Mouse (Mus musculus) erythroblast, adult 5-6 weeks (primary cell): Measurements from ENCODE around the gene Nacc1. TPM values are rescaled to one million over a fixed set of nuclear protein-coding genes. Genes with fewer than 3 reads are reported as not detected.
"Not testable (repeated sequence)": the region's sequence is repeated elsewhere in the genome, so short reads cannot be mapped to it uniquely, and the experiment has no call there.

Experiments used
- ATAC-seq: replicated peaks from 2 replicates; pipeline ENCODE4 v1.8.0; 2016; ENCODE audit warnings: moderate number of reproducible peaks, mild to moderate bottlenecking, moderate TSS enrichment, inconsistent platforms; ENCODE audit not compliant: poor library complexity, low FRiP score, severe bottlenecking
- total RNA-seq, 2 experiments: library from RNA; stranded (forward) in 1 of 2; stranded (reverse) in 1 of 2; fragments of 150-400 nt in 1 of 2; fragments of 200-764, 138-1000 nt in 1 of 2; gene quantifications; 2 replicates each; pipeline versions ENCODE4 v1.2.3 to v1.2.4; 2015 to 2017; ENCODE audit warnings: low replicate concordance in 2 of 2

Gene Nacc1
- total RNA-seq, 2 experiments from 2014 or later: 12.7 to 13.1 TPM

GRCm38 (mm10) chr8:84700941-84701911 is 13.6 kb upstream of the Nacc1 start, which contains the start of gene Lyl1:
Lyl1 (plus strand) TSS chr8:84701457.
- ATAC-seq: peak; percentile 68

- no peak for ATAC-seq
Measured at GRCm38 (mm10) chr8:84700526-84700925, 12.9 kb upstream of the Nacc1 start.

DNA sequence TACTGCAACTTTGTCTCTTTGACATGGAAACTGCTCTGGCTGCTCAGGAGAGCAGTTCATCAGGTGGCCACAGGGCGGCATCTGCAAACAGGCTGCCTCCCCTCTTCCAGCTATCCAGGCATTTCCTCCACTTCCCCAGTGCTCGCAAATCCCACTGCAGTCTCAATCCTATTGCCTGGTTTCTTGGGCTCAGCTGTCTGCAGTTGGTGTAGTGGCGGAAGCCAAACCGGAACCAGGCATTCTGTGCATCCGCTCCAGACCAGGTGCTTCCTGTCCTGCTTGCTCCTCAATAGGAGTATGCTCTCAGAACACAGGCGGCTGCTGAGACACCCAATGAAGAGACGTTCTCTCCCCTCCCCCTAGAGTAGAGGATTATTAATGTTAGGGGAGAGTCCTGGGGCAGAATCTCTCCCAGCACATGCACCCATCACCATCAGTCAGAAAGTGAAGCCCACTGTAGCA is 12.2 kb upstream of the Nacc1 start:
- ATAC-seq: peak; percentile 38

GRCm38 (mm10) chr8:84698929-84699401 is 11.3 kb upstream of the Nacc1 start:
- no peak for ATAC-seq

- ATAC-seq: no peak
Measured at GRCm38 (mm10) chr8:84698288-84698687, 10.6 kb upstream of the Nacc1 start.

GRCm38 (mm10) chr8:84697166-84698130 is 9.8 kb upstream of the Nacc1 start:
- ATAC-seq: no peak

GRCm38 (mm10) chr8:84695140-84695539 is 7.5 kb upstream of the Nacc1 start:
- ATAC-seq: no peak

- no peak for ATAC-seq
Measured at GRCm38 (mm10) chr8:84693332-84693731, 5.7 kb upstream of the Nacc1 start.

GRCm38 (mm10) chr8:84689091-84689915 is 1.6 kb upstream of the Nacc1 start:
- peak; percentile 82 for ATAC-seq

DNA sequence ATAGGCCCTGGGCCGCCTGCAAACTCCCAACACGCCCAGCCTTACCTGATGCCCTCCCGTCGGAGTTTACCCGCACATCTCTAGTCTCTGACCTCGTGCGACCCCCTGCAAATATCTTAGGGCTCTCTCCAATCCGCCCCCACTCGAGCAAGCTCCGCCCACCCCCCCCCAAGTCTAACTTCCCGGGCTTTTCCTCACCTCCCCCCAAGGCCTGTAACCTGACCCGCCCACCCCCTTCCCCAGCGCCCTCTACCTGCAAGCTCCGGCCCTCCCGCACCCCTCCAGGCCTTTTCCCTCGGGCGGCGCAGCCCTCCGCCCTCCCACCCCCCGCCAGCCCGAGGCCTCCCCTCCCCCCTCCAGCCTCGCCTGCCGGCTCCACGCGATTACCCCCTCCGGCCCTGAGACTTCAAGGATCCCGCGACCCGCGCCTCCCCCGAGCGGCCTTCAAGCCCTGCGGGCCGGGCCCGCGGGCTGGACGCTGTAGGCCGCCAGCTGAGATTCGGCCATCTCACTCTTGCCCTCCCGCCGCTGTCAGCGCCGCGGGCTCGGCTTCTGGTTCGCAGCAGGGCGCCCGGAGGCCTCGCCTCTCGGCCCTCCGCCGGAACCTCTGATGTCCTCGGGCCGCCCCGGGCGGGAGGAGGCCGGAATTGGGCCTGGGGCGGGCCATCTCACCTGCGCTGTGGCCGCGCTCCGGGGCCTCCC is 508 bp downstream of the Nacc1 start:
- ATAC-seq: no peak

GRCm38 (mm10) chr8:84686191-84687002 is 1.3 kb downstream of the Nacc1 start, which contains the start of gene Trmt1:
Trmt1 (plus strand) TSS chr8:84686307.
- ATAC-seq: peak; percentile 55

DNA sequence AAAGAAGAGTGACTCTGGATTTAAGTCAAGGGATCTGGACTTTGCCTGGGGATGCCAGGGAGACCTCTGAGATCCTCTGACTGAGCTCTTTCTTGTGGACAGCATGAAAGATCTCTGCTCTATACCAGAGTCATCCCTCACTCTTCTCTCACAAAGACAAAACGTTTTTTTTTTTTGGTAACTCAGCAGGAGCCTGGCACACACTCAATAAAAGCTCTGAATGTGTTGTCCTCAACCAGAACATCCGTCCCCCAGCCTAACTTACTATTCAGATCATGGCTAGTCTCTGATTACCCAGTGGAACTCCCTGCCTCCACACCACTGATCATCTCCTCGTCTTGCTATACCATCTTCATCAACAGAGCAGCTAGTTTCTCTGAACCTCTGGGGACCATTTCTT is 3.1 kb downstream of the Nacc1 start:
- ATAC-seq: no peak

DNA sequence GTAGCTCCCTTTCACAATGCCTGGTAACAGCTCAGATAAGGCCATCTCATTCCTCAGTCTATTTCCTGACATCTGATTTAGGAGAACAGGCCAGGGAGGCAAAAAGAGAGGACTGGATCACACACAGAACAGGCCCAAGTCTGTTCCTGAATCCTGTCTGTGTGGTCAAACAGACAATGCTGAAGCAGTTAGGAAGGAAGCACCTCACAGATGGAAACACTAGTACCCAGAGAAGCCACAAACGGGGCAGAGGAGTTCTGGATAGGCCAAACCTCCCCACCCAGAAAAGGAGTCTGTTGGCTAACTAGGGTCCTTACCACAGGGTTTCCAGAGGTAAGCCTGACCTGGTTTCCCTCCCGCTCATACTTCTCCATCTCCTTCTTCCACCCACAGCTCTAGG is 5.4 kb downstream of the Nacc1 start:
- no peak for ATAC-seq

DNA sequence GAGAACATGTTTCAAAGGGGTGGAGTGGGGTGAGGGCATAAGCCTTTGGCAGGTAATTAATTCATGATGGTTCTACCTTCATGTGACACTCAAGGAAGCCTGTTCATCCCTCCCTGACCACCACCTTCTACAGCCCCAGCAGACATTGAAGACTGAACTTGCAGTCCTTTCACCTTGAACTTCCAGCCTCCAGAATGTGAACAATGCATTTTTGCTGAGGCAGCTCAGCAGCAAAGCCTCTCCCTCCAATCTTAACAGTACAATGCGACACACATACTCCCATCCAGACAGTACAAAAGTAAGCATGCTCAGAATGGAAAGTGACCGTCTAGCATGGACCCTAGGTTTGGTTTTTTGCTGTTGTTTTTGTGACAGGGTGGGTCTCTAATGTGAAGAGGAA is 6.2 kb downstream of the Nacc1 start:
- ATAC-seq: no peak

- ATAC-seq: 0 out of 2 replicates have a peak, but pooled peaks have one; percentile 16
Measured at GRCm38 (mm10) chr8:84677305-84677704, 10.4 kb downstream of the Nacc1 start.

DNA sequence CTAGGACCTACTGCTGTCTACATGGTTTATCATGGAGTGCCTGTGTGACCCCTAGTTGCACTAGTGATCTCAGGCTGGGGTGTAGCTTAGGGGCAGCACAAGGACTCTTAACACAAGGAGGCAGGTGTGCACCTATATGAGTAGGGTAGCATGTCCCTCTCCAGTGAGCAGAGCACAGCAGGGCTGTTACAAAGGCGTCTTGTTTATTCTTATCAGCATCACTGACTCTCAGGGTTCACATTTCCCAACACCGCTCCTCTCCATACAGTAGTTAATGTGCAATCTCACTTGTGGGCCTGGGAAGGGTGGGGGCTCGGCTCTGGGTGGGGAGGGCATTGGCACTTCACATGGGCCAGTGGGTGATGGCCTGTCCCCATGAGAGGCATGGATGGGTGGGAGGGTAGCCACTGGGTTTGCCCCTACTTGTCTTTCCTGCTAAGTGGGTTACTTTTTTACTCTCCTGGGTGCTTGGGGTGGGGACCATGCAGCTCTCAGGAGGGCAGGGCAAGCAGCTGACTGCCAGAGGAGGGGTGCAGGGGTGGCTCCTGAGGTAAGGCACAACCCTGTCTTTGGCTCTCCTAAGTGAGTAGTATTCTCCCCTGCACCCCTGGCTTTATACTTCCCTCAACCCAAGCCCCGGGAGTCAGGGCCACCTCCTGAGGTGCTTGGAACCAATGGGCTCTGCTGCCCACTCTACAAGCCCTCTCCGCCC is 17.2 kb downstream of the Nacc1 start:
- ATAC-seq: not testable (repeated sequence)
